8 mouse cellular contexts compared by ENCODE assay signal in genomic region chr2:147876708-147877542, GRCm38 (mm10).
DNase-seq lines count a peak whose midpoint lies in the region; ATAC-seq and TF ChIP-seq lines count a peak whose summit lies in the region.

No protein-coding gene starts in this region.

- H3K9me3 ChIP-seq in heart, embryonic 16.5 days (replicated peaks; ENCODE audit: control insufficient read depth, low read length): no peaks in the 10 kb centered on the region
- H3K9me3 ChIP-seq in forebrain, postnatal 0 days (ENCODE audit: low read length): no peaks in the 10 kb centered on the region
- H3K9me3 ChIP-seq in midbrain, embryonic 10.5 days (replicated peaks): no peaks in the 10 kb centered on the region

- peak overlapping the region; percentile 42 for H3K9ac ChIP-seq in heart, embryonic 16.5 days (ENCODE audit: low read length)
- H3K9ac ChIP-seq in forebrain, postnatal 0 days: peak overlapping the region; percentile 53

- 6% methylated on average over 19 of the region's 19 CpGs for WGBS in heart, embryonic 16.5 days
- WGBS in forebrain, postnatal 0 days: 2% methylated on average over 19 of the region's 19 CpGs
- WGBS in midbrain, embryonic 10.5 days: 5% methylated on average over 19 of the region's 19 CpGs

- H3K4me2 ChIP-seq in heart, embryonic 16.5 days (ENCODE audit: low read depth, low read length): peak overlapping the region; percentile 82
- H3K4me2 ChIP-seq in forebrain, postnatal 0 days (ENCODE audit: low read depth): peak overlapping the region; percentile 71

- intact Hi-C loops in heart, postnatal 25 days (cut with DNase I): no loop called here

- peak overlapping the region; percentile 61 for H3K4me3 ChIP-seq in heart, embryonic 16.5 days (ENCODE audit: low read length)
- peak overlapping the region; percentile 42 for H3K4me3 ChIP-seq in forebrain, postnatal 0 days (ENCODE audit: low read depth, low read length)
- peak overlapping the region; percentile 50 for H3K4me3 ChIP-seq in midbrain, embryonic 10.5 days

- no peak for ATAC-seq in heart, embryonic 16.5 days (replicated peaks; ENCODE audit: extremely low read depth, insufficient read depth, low FRiP score)
- peak; percentile 69 for ATAC-seq in forebrain, postnatal 0 days

- DNase-seq in heart, postnatal 25 days (ENCODE audit: low spot score): no peak
- DNase-seq in embryo, embryonic 10 days (ENCODE audit: low spot score): peak; percentile 58
- peak; percentile 66 for DNase-seq in forebrain, postnatal 0 days
- peak; percentile 50 for DNase-seq in midbrain, embryonic 10.5 days (ENCODE audit: low spot score)
- no peak for DNase-seq in gastrocnemius, postnatal 10 days
- no peak for DNase-seq in urinary bladder, adult 2 months (ENCODE audit: low spot score)
- no peak for DNase-seq in urinary bladder, postnatal 4 days (ENCODE audit: low spot score in 2 of 2)

- TF ChIP-seq CTCF in forebrain, postnatal 0 days (IDR thresholded peaks at IDR 0.05; ENCODE audit: low read depth): no peak

- no peak overlapping the region for H3K27ac ChIP-seq in heart, embryonic 16.5 days (ENCODE audit: low read length)
- H3K27ac ChIP-seq in forebrain, postnatal 0 days (ENCODE audit: low read depth, low read length): peak overlapping the region; percentile 42; the same call in 1 of the 2 replicates
- H3K27ac ChIP-seq in midbrain, embryonic 10.5 days (replicated peaks): peak overlapping the region; percentile 72

- H3K27me3 ChIP-seq in heart, embryonic 16.5 days (ENCODE audit: control insufficient read depth, insufficient read depth, low read length): peaks cover 2% of the 10 kb centered on the region; the same call in 1 of the 2 replicates
- no peaks in the 10 kb centered on the region for H3K27me3 ChIP-seq in forebrain, postnatal 0 days (ENCODE audit: insufficient read depth, low read length)
- H3K27me3 ChIP-seq in midbrain, embryonic 10.5 days (ENCODE audit: low read depth, poor library complexity, severe bottlenecking): peaks cover 65% of the 10 kb centered on the region

- peaks cover 10% of the 10 kb centered on the region for H3K4me1 ChIP-seq in heart, embryonic 16.5 days (ENCODE audit: control insufficient read depth, insufficient read depth, low read length)
- H3K4me1 ChIP-seq in forebrain, postnatal 0 days (ENCODE audit: insufficient read depth): peaks cover 14% of the 10 kb centered on the region
- peaks cover 31% of the 10 kb centered on the region for H3K4me1 ChIP-seq in midbrain, embryonic 10.5 days

- H3K36me3 ChIP-seq in heart, embryonic 16.5 days (ENCODE audit: control insufficient read depth, insufficient read depth): no peaks in the 10 kb centered on the region
- no peaks in the 10 kb centered on the region for H3K36me3 ChIP-seq in forebrain, postnatal 0 days (ENCODE audit: insufficient read depth)
- no peaks in the 10 kb centered on the region for H3K36me3 ChIP-seq in midbrain, embryonic 10.5 days

Comparison
In these comparisons a context has a peak if more than half of its experiments do, and no peak if none do; other contexts are left out.
1. DNase-seq: peak in embryo, embryonic 10 days (single experiment), forebrain, postnatal 0 days (single experiment) and midbrain, embryonic 10.5 days (single experiment); none in heart, postnatal 25 days (single experiment), gastrocnemius, postnatal 10 days (single experiment), urinary bladder, adult 2 months (single experiment) and urinary bladder, postnatal 4 days (0 of 2).
2. Peak in every context shown above with its lines, with median percentiles within 50 percentile points of each other: H3K4me3 ChIP-seq.